Mouse (Mus musculus) cerebellum, adult 2 months (tissue): Measurements from ENCODE around the gene Git2. TPM values are rescaled to one million over a fixed set of nuclear protein-coding genes. Genes with fewer than 3 reads are reported as not detected.

ENCODE experiments used
- DNase-seq, 2 experiments: peaks; one replicate each; pipeline ENCODE4 v3.0.0; 2021
- H3K27ac ChIP-seq: fragments of 200-500 bp; 2 replicates; pipeline ENCODE4 v1.5.1; 2012; ENCODE audit warnings: low read length, control low read depth, inconsistent platforms; ENCODE audit not compliant: insufficient read depth
- H3K27me3 ChIP-seq: fragments of 200-500 bp; 2 replicates; pipeline ENCODE4 v1.6.1; 2012; ENCODE audit warnings: inconsistent platforms, mild to moderate bottlenecking, low read length, moderate library complexity; ENCODE audit not compliant: control insufficient read depth, insufficient read depth
- H3K4me1 ChIP-seq: fragments of 200-500 bp; 2 replicates; pipeline ENCODE4 v1.6.1; 2011; ENCODE audit warnings: low read length; ENCODE audit not compliant: control insufficient read depth, insufficient read depth
- H3K4me3 ChIP-seq: fragments of 200-500 bp; replicated peaks from 2 replicates; pipeline ENCODE3; 2011; ENCODE audit warnings: mild to moderate bottlenecking, low read depth, low read length, control low read depth; ENCODE audit not compliant: insufficient read depth
- CTCF ChIP-seq: fragments of 200-500 bp; IDR thresholded peaks from 2 replicates; pipeline ENCODE4 v1.5.1; 2011; ENCODE audit warnings: low read depth, mild to moderate bottlenecking, control low read depth, low read length, moderate library complexity, borderline replicate concordance; ENCODE audit not compliant: insufficient read depth
- POLR2A ChIP-seq: fragments of 200-500 bp; IDR thresholded peaks from 2 replicates; pipeline ENCODE4 v1.6.1; 2011; ENCODE audit warnings: low read length, control low read depth, borderline replicate concordance; ENCODE audit not compliant: insufficient read depth
- WGBS: fragments of 180-500 bp; shearing (Covaris S2); methylation state at CpG from one replicate; pipeline ENCODE4 v1.1.7; 2018; 5-methylcytosine and 5-hydroxymethylcytosine counted together
- polyA plus RNA-seq: library from polyadenylated mRNA; depleted of rRNA; stranded (reverse); fragments of >200 nt; gene quantifications from 2 replicates; pipeline ENCODE4 v1.2.3, GENCODE M21; 2012

The Git2 gene
- polyA plus RNA-seq, 1 experiment: 96.5 TPM

- DNase-seq: no peak
- H3K27ac ChIP-seq: no peak overlapping the region
- H3K4me3 ChIP-seq: no peak overlapping the region
- peaks cover 33% of the 10 kb centered on the region for H3K4me1 ChIP-seq
- WGBS: 93% methylated on average over 10 of the region's 10 CpGs
- H3K27me3 ChIP-seq: no peaks in the 10 kb centered on the region
- no peak for TF ChIP-seq CTCF
- TF ChIP-seq POLR2A: no peak
These were observed 53.3 kb downstream of the Git2 start for GRCm38 (mm10) chr5:114721969-114722368.

DNA sequence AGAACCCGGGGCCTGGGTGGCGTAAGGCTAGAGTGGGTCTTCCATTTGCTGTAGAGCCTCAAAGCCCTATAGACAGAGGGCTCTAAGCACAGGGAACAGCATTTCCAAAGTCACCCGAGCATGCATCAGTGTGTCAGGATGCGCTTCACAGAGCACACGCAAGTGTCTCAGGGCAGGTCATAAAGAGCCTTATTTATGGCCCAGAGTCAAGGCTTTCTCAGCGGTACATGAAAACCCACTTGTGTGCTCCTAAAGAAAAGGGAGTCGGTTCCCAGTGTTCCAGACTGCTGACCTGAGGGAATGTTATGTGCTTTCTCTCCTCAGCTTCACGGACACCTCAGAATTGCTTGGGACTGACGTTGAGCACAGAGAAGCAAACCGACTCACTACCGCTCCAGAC is 54.5 kb downstream of the Git2 start:
- WGBS: 90% methylated on average over 11 of the region's 11 CpGs

GRCm38 (mm10) chr5:114719928-114720270 is 55.4 kb downstream of the Git2 start:
- Histone ChIP-seq H3K27ac (peak overlapping the region; percentile 81), H3K27me3 (no peaks in the 10 kb centered on the region), H3K4me1 (peaks cover 33% of the 10 kb centered on the region), H3K4me3 (no peak overlapping the region)
- 41% methylated on average over 6 of the region's 6 CpGs for WGBS
- TF ChIP-seq POLR2A (no peak), CTCF (no peak)
- DNase-seq: peak; percentile 48 to 71

More for the DNA sequence above, 54.5 kb downstream of the Git2 start:
- no peak for DNase-seq
- H3K4me1 ChIP-seq: peaks cover 33% of the 10 kb centered on the region
- no peak overlapping the region for H3K4me3 ChIP-seq
- no peaks in the 10 kb centered on the region for H3K27me3 ChIP-seq
- H3K27ac ChIP-seq: 0 out of 2 replicates have a peak overlapping the region, but pooled peaks have one; percentile 81
- TF ChIP-seq CTCF (no peak), POLR2A (no peak)

DNA sequence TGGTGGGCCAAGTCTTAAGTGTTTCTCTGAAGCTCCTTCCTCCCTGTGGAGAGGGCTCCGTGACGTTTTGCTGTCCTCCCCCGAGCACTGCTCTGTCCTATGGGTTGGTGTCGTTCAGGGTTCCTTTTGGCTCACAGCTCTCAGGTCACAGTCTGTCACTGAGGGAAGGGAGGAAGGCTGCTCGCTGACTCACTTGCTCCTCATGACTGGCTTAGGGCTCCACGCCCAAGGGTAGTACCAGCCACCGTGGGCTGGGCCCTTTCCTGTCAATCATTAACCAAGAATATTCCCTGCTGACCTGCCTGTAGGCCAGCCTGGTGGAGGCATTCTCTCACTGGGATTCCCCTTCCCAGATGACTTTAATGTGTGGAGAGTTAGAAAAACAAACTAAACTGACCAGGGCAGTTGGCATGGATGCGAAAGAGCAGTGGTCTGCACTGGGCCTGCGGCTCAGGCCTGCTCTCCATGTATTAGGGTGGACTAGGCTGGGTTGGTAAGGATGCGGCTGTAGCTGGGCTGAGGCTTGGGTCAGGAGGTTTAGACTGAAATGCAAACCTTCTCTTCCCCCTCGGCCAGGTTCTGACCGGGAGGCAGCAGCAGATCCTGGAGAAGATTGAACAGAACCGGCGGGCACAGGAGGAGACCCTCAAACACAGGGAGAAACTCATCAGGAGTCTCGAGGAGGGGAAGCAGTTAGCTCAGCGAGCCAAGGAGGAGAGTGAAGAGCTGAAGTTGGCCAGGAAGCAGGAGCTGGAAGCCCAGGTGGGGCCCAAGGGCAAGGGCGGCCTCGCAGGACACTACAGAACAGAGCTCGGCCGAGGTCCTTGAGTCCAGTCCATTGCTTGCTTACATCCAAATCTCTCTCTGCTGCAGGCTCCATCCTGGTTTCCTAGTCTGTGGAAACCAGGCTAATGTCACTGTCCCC is 56.1 kb downstream of the Git2 start:
- no peak for TF ChIP-seq CTCF
- no peak for TF ChIP-seq POLR2A
- Histone ChIP-seq H3K4me3 (no peak overlapping the region), H3K4me1 (peaks cover 33% of the 10 kb centered on the region), H3K27me3 (no peaks in the 10 kb centered on the region), H3K27ac (peak overlapping the region; percentile 81)
- DNase-seq: peak in 1 of 2 experiments; percentile 89
- 48% methylated on average over 20 of the region's 20 CpGs for WGBS

- WGBS: 15% methylated on average over 13 of the region's 13 CpGs
These were observed 56.8 kb downstream of the Git2 start for GRCm38 (mm10) chr5:114718483-114718882.

GRCm38 (mm10) chr5:114717937-114718336 is 57.4 kb downstream of the Git2 start:
- Histone ChIP-seq H3K4me3 (no peak overlapping the region), H3K4me1 (peaks cover 33% of the 10 kb centered on the region), H3K27ac (peak overlapping the region; percentile 81), H3K27me3 (no peaks in the 10 kb centered on the region)
- TF ChIP-seq POLR2A: no peak
- TF ChIP-seq CTCF: no peak
- WGBS: 58% methylated on average over 8 of the region's 8 CpGs
- no peak for DNase-seq

More at GRCm38 (mm10) chr5:114718483-114718882, 56.8 kb downstream of the Git2 start:
- H3K27me3 ChIP-seq: no peaks in the 10 kb centered on the region
- peaks cover 33% of the 10 kb centered on the region for H3K4me1 ChIP-seq
- peak overlapping the region; percentile 81 for H3K27ac ChIP-seq
- peak; percentile 92 to 95 for DNase-seq
- TF ChIP-seq POLR2A: no peak
- no peak for TF ChIP-seq CTCF
- no peak overlapping the region for H3K4me3 ChIP-seq

- DNase-seq: no peak
- TF ChIP-seq POLR2A (no peak), CTCF (no peak)
- WGBS: 91% methylated on average over 12 of the region's 12 CpGs
- Histone ChIP-seq H3K27ac (no peak overlapping the region), H3K4me1 (peaks cover 33% of the 10 kb centered on the region), H3K27me3 (no peaks in the 10 kb centered on the region), H3K4me3 (no peak overlapping the region)
These were observed 58.0 kb downstream of the Git2 start for GRCm38 (mm10) chr5:114717292-114717691.

GRCm38 (mm10) chr5:114714551-114714950 is 60.8 kb downstream of the Git2 start:
- no peak overlapping the region for H3K27ac ChIP-seq
- no peaks in the 10 kb centered on the region for H3K27me3 ChIP-seq
- no peak overlapping the region for H3K4me3 ChIP-seq
- TF ChIP-seq CTCF (no peak), POLR2A (no peak)
- WGBS: 57% methylated on average over 18 of the region's 18 CpGs
- H3K4me1 ChIP-seq: peaks cover 23% of the 10 kb centered on the region
- DNase-seq: no peak
